Mouse (Mus musculus): ENCODE data around the gene Wdr47.
A peak's percentile ranks its signal among the peaks of the same experiment; 100 is the strongest.
"Not testable (repeated sequence)": the region's sequence is repeated elsewhere in the genome, so short reads cannot be mapped to it uniquely, and the experiment has no call there.

Gene Wdr47

DNA sequence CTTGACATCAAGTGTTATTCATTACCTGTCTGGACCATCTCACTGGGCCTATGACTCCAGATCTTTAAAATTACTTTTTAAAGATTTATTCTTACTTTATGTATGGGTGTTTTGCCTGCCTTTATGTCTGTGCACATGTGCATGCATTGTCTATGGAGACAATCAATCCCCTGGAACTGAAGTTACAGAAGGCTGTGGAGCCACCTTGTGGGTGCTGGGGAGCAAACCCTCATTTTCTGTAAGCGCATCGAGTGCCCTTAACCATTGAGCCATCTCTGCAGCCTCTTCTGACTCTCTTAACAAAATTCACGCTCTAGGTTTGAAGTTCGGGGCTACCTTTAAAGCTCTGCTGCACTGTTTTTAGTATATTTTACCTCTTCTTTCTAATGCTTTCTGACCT is 48.3 kb downstream of the Wdr47 start:
- no peak for DNase-seq

GRCm38 (mm10) chr3:108640998-108641397 is 49.9 kb downstream of the Wdr47 start:
- DNase-seq = no peak

- no peak for DNase-seq
Measured at GRCm38 (mm10) chr3:108644856-108645255, 53.8 kb downstream of the Wdr47 start.

GRCm38 (mm10) chr3:108646036-108646435 is 55.0 kb downstream of the Wdr47 start:
- DNase-seq = no peak

DNA sequence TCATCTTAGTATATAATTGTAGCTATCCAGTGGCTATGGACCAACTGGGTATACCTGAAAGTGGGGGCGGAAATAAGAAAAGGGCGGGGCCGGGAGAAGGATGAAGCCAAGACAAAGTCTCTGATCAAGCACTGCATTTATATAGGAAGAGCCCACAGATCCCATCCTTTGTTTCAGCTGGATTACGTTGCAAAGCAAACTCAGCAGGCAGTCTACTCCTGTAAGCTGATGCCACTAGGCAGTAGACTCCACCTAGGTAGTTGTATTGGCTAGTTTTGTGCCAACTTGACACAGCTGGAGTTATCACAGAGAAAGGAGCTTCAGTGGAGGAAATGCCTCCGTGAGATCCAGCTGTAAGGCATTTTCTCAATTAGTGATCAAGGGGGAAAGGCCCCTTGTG is 56.6 kb downstream of the Wdr47 start:
- DNase-seq = not testable (repeated sequence)

DNA sequence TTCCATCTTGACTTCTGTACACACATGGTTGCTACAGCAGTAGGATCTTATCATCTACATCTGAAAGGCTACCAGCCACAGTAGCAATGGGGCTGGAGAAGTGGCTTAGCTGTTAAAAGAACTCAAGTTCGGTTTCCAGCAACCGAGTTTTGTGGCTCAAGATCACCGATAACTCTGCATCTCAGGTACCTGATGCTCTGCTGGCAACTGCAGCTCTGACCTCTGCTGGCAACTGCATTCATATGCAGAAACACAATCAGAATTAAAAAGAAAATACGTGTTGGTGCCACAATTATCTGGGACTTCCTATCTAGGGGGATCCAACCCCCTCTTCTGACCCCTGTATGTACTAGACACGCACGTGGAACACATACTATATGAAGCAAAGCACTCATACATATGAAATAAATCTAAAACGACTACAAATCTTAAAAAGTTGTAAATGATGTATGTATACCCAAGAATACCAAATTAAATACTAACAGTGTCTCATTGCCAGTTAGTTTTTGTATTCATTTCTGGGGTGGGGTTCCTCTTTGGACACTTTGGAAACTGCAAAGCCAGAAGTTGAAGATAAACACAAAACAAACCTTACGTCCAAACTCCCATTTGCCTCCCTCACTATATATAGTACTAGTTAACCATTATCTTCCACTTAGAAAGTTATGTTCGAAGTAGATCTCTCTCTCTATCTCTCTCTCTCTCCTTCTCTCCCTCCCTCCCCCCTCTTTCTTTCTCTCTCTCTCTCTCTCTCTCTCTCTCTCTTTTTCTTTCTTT is 62.0 kb downstream of the Wdr47 start:
- DNase-seq = no peak

DNA sequence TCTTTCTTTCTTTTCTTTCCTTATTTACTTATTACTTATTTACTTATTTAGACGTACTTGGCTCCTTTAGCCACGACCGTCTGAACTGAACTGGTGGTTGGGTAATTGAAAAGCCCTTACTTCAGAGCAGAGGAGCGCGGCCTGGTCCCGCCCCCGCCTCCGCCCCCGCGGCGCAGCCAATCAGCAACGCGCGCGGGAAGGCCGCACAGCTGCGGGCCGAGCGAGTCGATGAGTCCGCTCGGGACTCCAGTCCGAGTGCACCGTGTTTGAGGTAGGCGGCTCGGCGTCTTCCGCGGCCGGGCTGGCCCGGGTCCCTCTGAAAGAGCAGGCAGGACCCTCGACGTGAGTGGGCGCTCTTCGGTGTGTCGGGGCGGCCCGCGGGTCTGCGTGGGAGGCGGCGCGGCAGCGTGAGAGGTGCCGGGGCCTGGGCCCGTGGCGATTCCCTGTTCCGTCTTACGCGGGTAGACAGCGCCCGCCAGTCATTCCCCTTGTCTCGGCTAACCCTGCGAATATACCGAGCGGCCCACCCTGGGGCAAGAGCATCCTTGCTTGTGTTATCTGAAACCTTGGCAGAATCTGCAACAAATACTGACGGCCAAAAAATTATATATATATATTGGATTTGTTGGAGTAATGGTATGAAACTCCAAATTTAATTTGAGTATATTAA is 62.8 kb downstream of the Wdr47 start, which contains the start of gene Clcc1:
Gene Clcc1, plus strand, starts transcription at position 204 of the 670 bp plus-strand sequence.
- peak; percentile 97 for DNase-seq

DNA sequence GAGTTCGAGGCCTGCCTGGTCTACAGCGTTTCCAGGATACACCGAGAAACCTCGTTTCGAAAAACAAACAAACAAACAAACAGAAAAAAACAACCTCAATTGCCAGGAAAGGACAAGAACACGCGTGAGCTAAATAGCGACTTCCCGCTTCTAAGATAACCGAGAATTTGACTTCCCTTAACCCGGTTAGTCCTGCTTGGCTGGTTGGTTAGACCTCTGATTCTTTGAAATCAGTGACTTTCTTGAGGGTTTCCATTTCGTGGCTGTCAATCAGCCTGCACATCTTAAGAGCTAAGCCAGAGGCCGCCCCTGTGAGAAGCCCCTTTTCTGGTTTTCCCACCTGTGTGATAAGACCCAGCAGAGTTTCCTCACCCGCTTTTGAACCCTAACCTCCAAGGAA is 63.5 kb downstream of the Wdr47 start:
- no peak for DNase-seq

DNA sequence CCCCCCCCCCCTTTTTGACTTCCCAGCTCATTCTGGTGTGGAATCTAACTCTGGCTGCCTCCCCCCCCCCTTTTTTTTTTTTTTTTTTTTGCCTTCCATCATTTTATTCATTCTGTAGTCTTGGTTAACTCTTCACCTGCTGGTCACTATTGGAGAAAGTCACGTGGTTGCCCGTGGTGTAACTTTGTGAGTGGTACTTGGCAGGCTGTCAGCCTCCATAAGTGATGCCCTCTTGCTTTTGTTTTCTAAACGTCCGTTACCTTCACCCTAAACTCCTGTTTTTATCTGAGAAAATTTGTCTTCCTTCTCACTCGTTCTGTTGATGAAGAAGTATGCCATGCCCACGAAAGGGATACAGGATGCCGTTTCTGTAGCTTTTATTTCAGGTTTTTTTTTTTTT is 64.4 kb downstream of the Wdr47 start:
- no peak for DNase-seq

DNA sequence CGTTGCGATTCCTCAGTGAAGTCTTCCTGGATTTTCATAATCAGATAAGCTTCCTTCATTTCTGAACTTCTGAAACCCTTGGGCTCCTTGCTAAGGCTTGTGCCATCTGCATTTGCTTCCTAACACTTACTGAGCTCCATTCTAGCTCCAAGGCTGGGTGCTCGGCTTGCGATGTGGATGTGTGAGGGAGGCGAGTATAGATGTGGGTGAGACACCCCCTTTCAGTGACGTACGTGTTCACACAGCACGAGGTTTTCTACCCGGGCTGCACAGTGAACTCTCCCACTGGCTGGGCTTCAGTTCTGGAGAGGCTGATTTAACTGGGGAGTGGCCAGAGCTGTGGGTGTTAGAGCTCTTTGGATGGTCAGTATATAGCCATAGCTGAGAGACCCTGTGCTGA is 67.5 kb downstream of the Wdr47 start:
- peak; percentile 17 for DNase-seq

DNA sequence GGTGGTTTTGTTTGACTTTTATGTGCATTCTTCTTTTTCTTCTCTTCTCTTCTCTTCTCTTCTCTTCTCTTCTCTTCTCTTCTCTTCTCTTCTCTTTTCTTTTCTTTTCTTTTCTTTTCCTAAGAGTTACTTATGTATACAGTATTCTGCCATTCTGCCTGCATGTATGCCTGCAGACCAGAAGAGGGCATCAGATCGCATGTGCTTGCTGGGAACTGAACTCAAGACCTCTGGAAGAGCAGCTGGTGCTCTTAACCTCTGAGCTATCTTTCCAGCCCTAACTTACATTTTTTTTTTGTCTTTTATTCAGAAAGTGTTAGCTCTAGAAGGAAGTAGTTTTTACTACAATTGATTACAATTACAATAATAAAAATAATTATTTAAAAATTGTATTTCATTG is 69.9 kb downstream of the Wdr47 start:
- DNase-seq = no peak

DNA sequence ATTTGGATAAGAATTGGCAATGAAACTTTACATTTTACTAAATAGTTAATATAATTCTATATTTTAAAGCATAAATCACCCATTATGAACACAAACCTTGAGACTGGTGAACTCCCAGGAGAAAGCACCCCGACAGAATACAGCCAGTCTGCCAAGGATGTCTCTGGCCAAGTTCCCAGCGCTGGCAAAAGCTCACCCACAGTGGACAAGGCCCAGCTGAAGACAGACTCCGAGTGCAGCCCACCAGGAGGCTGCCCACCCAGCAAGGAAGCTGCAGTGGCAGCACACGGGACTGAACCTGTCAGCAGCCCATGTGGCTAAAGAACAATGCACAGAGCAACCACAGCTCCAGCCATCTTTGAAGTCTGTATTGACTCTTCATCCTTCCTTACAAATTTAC is 85.5 kb downstream of the Wdr47 start:
- DNase-seq = no peak

GRCm38 (mm10) chr3:108681004-108681403 is 89.9 kb downstream of the Wdr47 start:
- DNase-seq = no peak

GRCm38 (mm10) chr3:108683597-108683996 is 92.5 kb downstream of the Wdr47 start:
- not testable (repeated sequence) for DNase-seq

DNA sequence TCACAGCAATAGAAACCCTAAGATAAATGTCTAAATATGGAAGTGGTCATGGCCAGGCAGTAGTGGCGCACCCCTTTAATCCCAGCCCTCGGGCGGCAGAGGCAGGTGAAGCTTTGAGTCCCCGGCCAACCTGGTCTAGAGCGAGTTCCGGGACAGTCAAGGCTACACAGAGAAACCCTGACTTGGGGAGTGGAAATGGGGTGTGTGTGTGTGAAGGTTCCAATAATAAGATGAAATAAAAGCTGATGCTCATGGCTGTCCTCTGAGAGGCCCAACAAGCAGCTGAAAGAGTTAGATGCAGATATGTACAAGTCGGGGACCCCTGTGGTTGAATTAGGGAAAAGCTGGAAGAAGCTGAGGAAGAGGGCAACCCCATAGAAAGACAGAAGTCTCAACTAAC is 94.6 kb downstream of the Wdr47 start:
- no peak for DNase-seq

- no peak for DNase-seq
Measured at GRCm38 (mm10) chr3:108689015-108689441, 97.9 kb downstream of the Wdr47 start.

DNA sequence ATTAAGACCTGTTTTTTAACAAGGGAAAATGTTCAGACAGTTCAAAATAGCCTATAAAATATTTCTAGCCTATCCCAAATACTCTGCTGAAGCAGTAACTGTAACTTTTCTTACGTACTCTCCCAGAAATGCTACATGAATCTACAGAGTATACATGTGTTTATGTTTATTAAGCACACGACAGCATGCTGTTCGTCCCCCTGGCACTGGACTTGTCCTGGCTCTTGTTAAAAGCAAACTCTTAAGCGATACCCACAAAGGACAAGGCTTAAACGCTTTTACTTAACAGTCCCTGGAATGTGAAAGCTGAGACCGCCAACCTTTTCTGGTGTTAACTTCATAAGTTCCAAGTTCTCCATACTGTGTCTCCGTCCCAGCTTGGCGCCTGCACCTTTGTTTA is 98.4 kb downstream of the Wdr47 start:
- no peak for DNase-seq

GRCm38 (mm10) chr3:108689979-108690378 is 98.9 kb downstream of the Wdr47 start:
- DNase-seq = no peak

- peak; percentile 40 for DNase-seq
Measured at GRCm38 (mm10) chr3:108694321-108694720, 103.2 kb downstream of the Wdr47 start.

Measured in right cerebral cortex, adult 18-20 months (tissue).